Mouse (Mus musculus): ENCODE results near the gene Gsta3.

GRCm38 (mm10) chr1:21264747-21265146 is 24.4 kb downstream of the Gsta3 start:
- TF ChIP-seq FLI1 (IDR thresholded peaks at IDR 0.05; ENCODE audit: low read length) (no peak), GATA1 (IDR thresholded peaks at IDR 0.05; ENCODE audit: borderline replicate concordance, low read length) (no peak)
